Mouse (Mus musculus): ENCODE results near the gene Ift81. TPM values are rescaled to one million over a fixed set of nuclear protein-coding genes. Genes with fewer than 3 reads are reported as not detected.

The Ift81 gene
- total RNA-seq (2014; fragmentation: Nextera tagmentation) (22.9 and 25.3 TPM in 2 replicates), total RNA-seq (2017) (15.9 and 18.0 TPM in 2 replicates), polyA plus RNA-seq (2012) (1.5 and 1.8 TPM in 2 replicates)

- H3K36me3 ChIP-seq (replicated peaks): peaks cover 9% of the 10 kb centered on the region
- peak within 1 kb of the TSS; percentile 83 for H3K4me3 ChIP-seq (ENCODE audit: low read depth, low read length)
- DNase-seq (ENCODE audit: low spot score) (peak; percentile 91), ATAC-seq (ENCODE audit: extremely low read depth, insufficient number of reproducible peaks, low FRiP score, poor library complexity, severe bottlenecking) (peak; percentile 75)
- peaks cover 23% of the 10 kb centered on the region for H3K27me3 ChIP-seq (ENCODE audit: insufficient read depth, low read length)
- H3K4me1 ChIP-seq (ENCODE audit: insufficient read depth, low read depth, low read length): peaks cover 26% of the 10 kb centered on the region
- TF ChIP-seq CTCF (IDR thresholded peaks at IDR 0.05; ENCODE audit: low read depth, low read length) (no peak), GATA1 (IDR thresholded peaks at IDR 0.05; ENCODE audit: borderline replicate concordance, low read length) (no peak), TAL1 (conservative IDR thresholded peaks at IDR 0.05; ENCODE audit: low read depth, low read length) (no peak), POLR2AphosphoS5 (IDR thresholded peaks at IDR 0.05; ENCODE audit: insufficient replicate concordance, low read depth, low read length) (no peak)
- H3K9me3 ChIP-seq (replicated peaks): no peaks in the 10 kb centered on the region
These were observed at the start of gene Ift81 for GRCm38 (mm10) chr5:122613908-122614732. Gene Ift81, minus strand, starts transcription at chr5:122614518.

GRCm38 (mm10) chr5:122662501-122662900, 48.2 kb upstream of the Ift81 start:
- no peak for ATAC-seq (ENCODE audit: extremely low read depth, insufficient number of reproducible peaks, low FRiP score, poor library complexity, severe bottlenecking)

GRCm38 (mm10) chr5:122656808-122657207, 42.5 kb upstream of the Ift81 start:
- no peak for ATAC-seq (ENCODE audit: extremely low read depth, insufficient number of reproducible peaks, low FRiP score, poor library complexity, severe bottlenecking)
- Histone ChIP-seq H3K4me3 (ENCODE audit: low read depth, low read length) (no peak overlapping the region), H3K4me1 (ENCODE audit: insufficient read depth, low read depth, low read length) (peaks cover 35% of the 10 kb centered on the region), H3K36me3 (replicated peaks) (no peaks in the 10 kb centered on the region), H3K9me3 (replicated peaks) (no peaks in the 10 kb centered on the region), H3K27me3 (ENCODE audit: insufficient read depth, low read length) (no peaks in the 10 kb centered on the region)
- TF ChIP-seq POLR2AphosphoS5 (IDR thresholded peaks at IDR 0.05; ENCODE audit: insufficient replicate concordance, low read depth, low read length): no peak
- TF ChIP-seq GATA2 (IDR thresholded peaks at IDR 0.05; ENCODE audit: borderline replicate concordance, low read depth, low read length): no peak
- TF ChIP-seq GATA1 (IDR thresholded peaks at IDR 0.05; ENCODE audit: borderline replicate concordance, low read length): no peak
- no peak for TF ChIP-seq TAL1 (conservative IDR thresholded peaks at IDR 0.05; ENCODE audit: low read depth, low read length)
- no peak for TF ChIP-seq CTCF (IDR thresholded peaks at IDR 0.05; ENCODE audit: low read depth, low read length)
- DNase-seq (ENCODE audit: low spot score): no peak

More at GRCm38 (mm10) chr5:122662501-122662900, 48.2 kb upstream of the Ift81 start:
- peaks cover 26% of the 10 kb centered on the region for H3K4me1 ChIP-seq (ENCODE audit: insufficient read depth, low read depth, low read length)
- H3K9me3 ChIP-seq (replicated peaks): no peaks in the 10 kb centered on the region
- no peak overlapping the region for H3K4me3 ChIP-seq (ENCODE audit: low read depth, low read length)
- no peaks in the 10 kb centered on the region for H3K36me3 ChIP-seq (replicated peaks)
- no peak for DNase-seq (ENCODE audit: low spot score)
- H3K27me3 ChIP-seq (ENCODE audit: insufficient read depth, low read length): peaks cover 6% of the 10 kb centered on the region; the same call in 1 of the 2 replicates
- TF ChIP-seq CTCF (IDR thresholded peaks at IDR 0.05; ENCODE audit: low read depth, low read length): no peak
- TF ChIP-seq GATA1 (IDR thresholded peaks at IDR 0.05; ENCODE audit: borderline replicate concordance, low read length): no peak

- ATAC-seq (ENCODE audit: extremely low read depth, insufficient number of reproducible peaks, low FRiP score, poor library complexity, severe bottlenecking): no peak
- DNase-seq (ENCODE audit: low spot score): no peak
- Histone ChIP-seq H3K4me3 (ENCODE audit: low read depth, low read length) (no peak overlapping the region; the same call in 1 of the 2 replicates), H3K4me1 (ENCODE audit: insufficient read depth, low read depth, low read length) (peaks cover 58% of the 10 kb centered on the region), H3K9me3 (replicated peaks) (no peaks in the 10 kb centered on the region), H3K27me3 (ENCODE audit: insufficient read depth, low read length) (no peaks in the 10 kb centered on the region), H3K36me3 (replicated peaks) (no peaks in the 10 kb centered on the region)
- TF ChIP-seq CTCF (IDR thresholded peaks at IDR 0.05; ENCODE audit: low read depth, low read length) (no peak), POLR2AphosphoS5 (IDR thresholded peaks at IDR 0.05; ENCODE audit: insufficient replicate concordance, low read depth, low read length) (no peak), GATA2 (IDR thresholded peaks at IDR 0.05; ENCODE audit: borderline replicate concordance, low read depth, low read length) (no peak), GATA1 (IDR thresholded peaks at IDR 0.05; ENCODE audit: borderline replicate concordance, low read length) (no peak), TAL1 (conservative IDR thresholded peaks at IDR 0.05; ENCODE audit: low read depth, low read length) (no peak)
These were observed 39.9 kb upstream of the Ift81 start for GRCm38 (mm10) chr5:122654268-122654573.

GRCm38 (mm10) chr5:122653446-122654267, 39.3 kb upstream of the Ift81 start:
- DNase-seq (ENCODE audit: low spot score) (no peak), ATAC-seq (ENCODE audit: extremely low read depth, insufficient number of reproducible peaks, low FRiP score, poor library complexity, severe bottlenecking) (no peak)
- peak overlapping the region; percentile 58; the same call in 1 of the 2 replicates for H3K4me3 ChIP-seq (ENCODE audit: low read depth, low read length)
- no peaks in the 10 kb centered on the region for H3K27me3 ChIP-seq (ENCODE audit: insufficient read depth, low read length)
- TF ChIP-seq GATA2 (IDR thresholded peaks at IDR 0.05; ENCODE audit: borderline replicate concordance, low read depth, low read length) (no peak), POLR2AphosphoS5 (IDR thresholded peaks at IDR 0.05; ENCODE audit: insufficient replicate concordance, low read depth, low read length) (no peak), TAL1 (conservative IDR thresholded peaks at IDR 0.05; ENCODE audit: low read depth, low read length) (no peak), CTCF (IDR thresholded peaks at IDR 0.05; ENCODE audit: low read depth, low read length) (no peak)
- no peaks in the 10 kb centered on the region for H3K36me3 ChIP-seq (replicated peaks)
- peaks cover 59% of the 10 kb centered on the region for H3K4me1 ChIP-seq (ENCODE audit: insufficient read depth, low read depth, low read length)
- H3K9me3 ChIP-seq (replicated peaks): no peaks in the 10 kb centered on the region

- ATAC-seq (ENCODE audit: extremely low read depth, insufficient number of reproducible peaks, low FRiP score, poor library complexity, severe bottlenecking): no peak
- Histone ChIP-seq H3K4me1 (ENCODE audit: insufficient read depth, low read depth, low read length) (peaks cover 59% of the 10 kb centered on the region), H3K36me3 (replicated peaks) (no peaks in the 10 kb centered on the region), H3K9me3 (replicated peaks) (peaks cover 2% of the 10 kb centered on the region), H3K27me3 (ENCODE audit: insufficient read depth, low read length) (no peaks in the 10 kb centered on the region), H3K4me3 (ENCODE audit: low read depth, low read length) (peak overlapping the region; percentile 58; the same call in 1 of the 2 replicates)
- TF ChIP-seq POLR2AphosphoS5 (IDR thresholded peaks at IDR 0.05; ENCODE audit: insufficient replicate concordance, low read depth, low read length): no peak
- no peak for TF ChIP-seq GATA1 (IDR thresholded peaks at IDR 0.05; ENCODE audit: borderline replicate concordance, low read length)
- TF ChIP-seq CTCF (IDR thresholded peaks at IDR 0.05; ENCODE audit: low read depth, low read length): no peak
- DNase-seq (ENCODE audit: low spot score): no peak
These were observed 38.8 kb upstream of the Ift81 start for GRCm38 (mm10) chr5:122653112-122653445.

Data from G1E (cell line).